Mouse (Mus musculus) embryonic facial prominence, embryonic 11.5 days (tissue): ENCODE measurements around the gene Krtap21-1. TPM values are rescaled to one million over a fixed set of nuclear protein-coding genes. Genes with fewer than 3 reads are reported as not detected.

Experiments used
- polyA plus RNA-seq: library from polyadenylated mRNA; unstranded; fragments of >200 nt; fragmentation: Nextera tagmentation; extraction: Ambion mirVana; gene quantifications from 2 replicates; pipeline ENCODE4 v1.2.1, GENCODE M21; 2014

The Krtap21-1 gene
- polyA plus RNA-seq, 1 experiment from 2014 or later: not detected

Other genes with a start within 250 kb of the Krtap21-1 start
- gene Gm9789, start 245.9 kb downstream of the Krtap21-1 start, polyA plus RNA-seq: not detected in 2 replicates
- gene Gm7735, start 234.4 kb downstream of the Krtap21-1 start, polyA plus RNA-seq: not detected in 2 replicates
- not detected in 2 replicates for gene 1110057P08Rik, start 229.1 kb downstream of the Krtap21-1 start, polyA plus RNA-seq
- not detected in 2 replicates for gene Krtap20-2, start 198.0 kb downstream of the Krtap21-1 start, polyA plus RNA-seq
- not detected in 2 replicates for gene Krtap6-2, start 16.2 kb upstream of the Krtap21-1 start, polyA plus RNA-seq
- gene Krtap8-1, start 84.1 kb upstream of the Krtap21-1 start, polyA plus RNA-seq: not detected in 2 replicates
- not detected in 2 replicates for gene Krtap7-1, start 104.5 kb upstream of the Krtap21-1 start, polyA plus RNA-seq
- not detected in 2 replicates for gene Krtap11-1, start 167.3 kb upstream of the Krtap21-1 start, polyA plus RNA-seq